Mouse (Mus musculus) heart, postnatal 25 days (tissue): ENCODE results near the gene Gsn. TPM values are rescaled to one million over a fixed set of nuclear protein-coding genes. Genes with fewer than 3 reads are reported as not detected.

Experiments used
- total RNA-seq, 2 experiments: library from RNA; stranded (reverse); gene quantifications; 2 replicates each; pipeline ENCODE4 v1.2.3; 2021

The Gsn gene
- total RNA-seq, 2 experiments from 2014 or later, result 860 to 960 TPM

Other genes with a start within 250 kb of the Gsn start
- not detected for gene Hc, start 194.9 kb upstream of the Gsn start, total RNA-seq
- gene AI182371, start 154.8 kb upstream of the Gsn start, total RNA-seq, result not detected
- gene Cntrl, start 146.9 kb upstream of the Gsn start, total RNA-seq, result 1 to 10 TPM; 6.5 to 7.1 TPM
- 100 to 1,000 TPM; 117 to 136 TPM for gene Rab14, start 55.3 kb upstream of the Gsn start, total RNA-seq
- 10 to 100 TPM; 64.4 to 68.1 TPM for gene Stom, start 80.6 kb downstream of the Gsn start, total RNA-seq
- gene 4930568D16Rik, start 111.3 kb downstream of the Gsn start, total RNA-seq, result not detected
- not detected for gene 4930402F06Rik, start 140.8 kb downstream of the Gsn start, total RNA-seq
- gene Ggta1, start 206.9 kb downstream of the Gsn start, total RNA-seq, result 10 to 100 TPM; 20.4 to 23.7 TPM